Mouse (Mus musculus): ENCODE results near the gene Ttc28. TPM values are rescaled to one million over a fixed set of nuclear protein-coding genes. Genes with fewer than 3 reads are reported as not detected.

Ttc28 gene
- polyA plus RNA-seq, 1 experiment = 4.8 TPM

DNA sequence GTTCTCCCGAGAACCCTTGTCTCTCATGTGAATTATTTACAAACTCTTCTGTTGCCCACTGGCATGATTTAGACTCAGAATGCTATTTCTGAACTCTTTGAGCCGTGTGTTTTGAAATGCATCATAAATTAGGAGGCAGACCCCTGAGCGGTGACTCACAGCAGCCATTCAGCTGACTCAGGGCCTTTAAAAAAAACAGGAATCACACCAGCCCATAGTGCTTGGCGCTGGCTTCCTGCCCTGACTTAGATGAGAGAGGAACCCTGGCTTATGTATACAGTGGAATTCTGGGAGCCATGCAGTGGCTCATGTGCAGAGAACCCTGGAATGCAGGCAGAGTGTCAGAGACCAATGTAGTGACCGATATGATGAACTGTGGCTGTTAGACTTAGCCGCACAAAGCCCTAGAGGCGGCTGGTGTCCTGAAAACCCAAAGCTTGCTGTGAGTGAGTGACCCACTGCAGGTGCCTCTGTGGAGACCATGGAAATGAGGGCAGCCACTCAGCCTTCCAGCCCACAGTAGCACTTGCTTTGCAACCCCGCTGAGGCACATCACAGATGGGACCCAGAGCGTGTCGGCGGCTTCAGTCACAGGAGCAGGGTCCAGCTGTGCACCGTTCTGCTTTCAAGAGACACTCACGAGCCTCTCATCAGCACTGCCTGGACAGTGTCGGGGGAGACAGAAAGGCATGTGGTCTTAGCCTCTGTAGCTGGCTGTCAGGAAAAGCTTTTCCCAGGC lies 348.9 kb downstream of the Ttc28 start:
- H3K4me3 ChIP-seq (ENCODE audit: control insufficient read depth, insufficient read depth, low read length) = no peak overlapping the region
- H3K36me3 ChIP-seq (ENCODE audit: control insufficient read depth, insufficient read depth, low read length) = no peaks in the 10 kb centered on the region
- H3K27ac ChIP-seq (ENCODE audit: control insufficient read depth, insufficient read depth, low read length) = no peak overlapping the region
- TF ChIP-seq CTCF (IDR thresholded peaks at IDR 0.05; ENCODE audit: borderline replicate concordance, control insufficient read depth, extremely low read depth, insufficient read depth, low read length, poor library complexity) (no peak), POLR2A (IDR thresholded peaks at IDR 0.05; ENCODE audit: control insufficient read depth, extremely low read depth, insufficient read depth, low read length, poor library complexity) (no peak)
- WGBS = 80% methylated on average over 14 of the region's 14 CpGs
- no peak for DNase-seq
- H3K27me3 ChIP-seq (ENCODE audit: control insufficient read depth, insufficient read depth, low read length) = no peaks in the 10 kb centered on the region
- H3K4me1 ChIP-seq (replicated peaks; ENCODE audit: control insufficient read depth, insufficient read depth, low read length) = peaks cover 11% of the 10 kb centered on the region

- no peak for TF ChIP-seq CTCF (IDR thresholded peaks at IDR 0.05; ENCODE audit: borderline replicate concordance, control insufficient read depth, extremely low read depth, insufficient read depth, low read length, poor library complexity)
- no peak for TF ChIP-seq POLR2A (IDR thresholded peaks at IDR 0.05; ENCODE audit: control insufficient read depth, extremely low read depth, insufficient read depth, low read length, poor library complexity)
- peaks cover 12% of the 10 kb centered on the region for H3K4me1 ChIP-seq (replicated peaks; ENCODE audit: control insufficient read depth, insufficient read depth, low read length)
- H3K27me3 ChIP-seq (ENCODE audit: control insufficient read depth, insufficient read depth, low read length) = no peaks in the 10 kb centered on the region
- no peak overlapping the region for H3K4me3 ChIP-seq (ENCODE audit: control insufficient read depth, insufficient read depth, low read length)
- H3K27ac ChIP-seq (ENCODE audit: control insufficient read depth, insufficient read depth, low read length) = no peak overlapping the region
- no peak for DNase-seq
- H3K36me3 ChIP-seq (ENCODE audit: control insufficient read depth, insufficient read depth, low read length) = no peaks in the 10 kb centered on the region
- 74% methylated on average over 12 of the region's 12 CpGs for WGBS
These were observed 349.4 kb downstream of the Ttc28 start for GRCm38 (mm10) chr5:111229041-111229394.

DNA sequence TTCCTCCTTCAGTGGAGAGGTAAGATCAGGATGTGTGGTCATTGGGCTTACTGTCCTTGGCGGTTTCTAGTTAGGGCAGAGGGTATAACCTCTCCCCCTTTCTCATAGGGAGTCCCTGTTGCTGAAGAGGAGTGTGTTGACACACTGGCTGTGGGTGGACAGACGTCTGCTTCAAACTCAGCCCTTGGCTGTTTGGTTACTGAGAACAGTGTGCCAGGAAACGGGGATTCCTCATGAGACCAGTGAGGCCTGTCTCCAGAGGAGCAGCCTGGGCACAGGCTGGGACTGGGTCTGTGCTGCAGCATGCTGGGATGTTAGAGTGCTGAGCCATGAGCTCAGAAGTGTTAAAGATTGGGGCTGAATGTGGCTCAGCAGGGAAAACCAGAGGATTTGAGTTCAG lies 350.1 kb downstream of the Ttc28 start:
- TF ChIP-seq POLR2A (IDR thresholded peaks at IDR 0.05; ENCODE audit: control insufficient read depth, extremely low read depth, insufficient read depth, low read length, poor library complexity) (no peak), CTCF (IDR thresholded peaks at IDR 0.05; ENCODE audit: borderline replicate concordance, control insufficient read depth, extremely low read depth, insufficient read depth, low read length, poor library complexity) (no peak)
- Histone ChIP-seq H3K27ac (ENCODE audit: control insufficient read depth, insufficient read depth, low read length) (no peak overlapping the region), H3K27me3 (ENCODE audit: control insufficient read depth, insufficient read depth, low read length) (no peaks in the 10 kb centered on the region), H3K4me3 (ENCODE audit: control insufficient read depth, insufficient read depth, low read length) (no peak overlapping the region), H3K4me1 (replicated peaks; ENCODE audit: control insufficient read depth, insufficient read depth, low read length) (peaks cover 12% of the 10 kb centered on the region), H3K36me3 (ENCODE audit: control insufficient read depth, insufficient read depth, low read length) (no peaks in the 10 kb centered on the region)
- DNase-seq = no peak
- WGBS = 72% methylated on average over 3 of the region's 3 CpGs

- DNase-seq = no peak
- no peak overlapping the region for H3K4me3 ChIP-seq (ENCODE audit: control insufficient read depth, insufficient read depth, low read length)
- no peak for TF ChIP-seq CTCF (IDR thresholded peaks at IDR 0.05; ENCODE audit: borderline replicate concordance, control insufficient read depth, extremely low read depth, insufficient read depth, low read length, poor library complexity)
- no peak overlapping the region for H3K27ac ChIP-seq (ENCODE audit: control insufficient read depth, insufficient read depth, low read length)
- whole genome bisulfite sequencing = 94% methylated on average over 13 of the region's 13 CpGs
- H3K4me1 ChIP-seq (replicated peaks; ENCODE audit: control insufficient read depth, insufficient read depth, low read length) = peaks cover 12% of the 10 kb centered on the region
- H3K27me3 ChIP-seq (ENCODE audit: control insufficient read depth, insufficient read depth, low read length) = no peaks in the 10 kb centered on the region
- no peaks in the 10 kb centered on the region for H3K36me3 ChIP-seq (ENCODE audit: control insufficient read depth, insufficient read depth, low read length)
These were observed 351.4 kb downstream of the Ttc28 start for GRCm38 (mm10) chr5:111231044-111231443.

GRCm38 (mm10) chr5:111231769-111232168 lies 352.2 kb downstream of the Ttc28 start:
- 97% methylated on average over 1 of the region's 1 CpGs for WGBS
- peaks cover 12% of the 10 kb centered on the region for H3K4me1 ChIP-seq (replicated peaks; ENCODE audit: control insufficient read depth, insufficient read depth, low read length)

DNA sequence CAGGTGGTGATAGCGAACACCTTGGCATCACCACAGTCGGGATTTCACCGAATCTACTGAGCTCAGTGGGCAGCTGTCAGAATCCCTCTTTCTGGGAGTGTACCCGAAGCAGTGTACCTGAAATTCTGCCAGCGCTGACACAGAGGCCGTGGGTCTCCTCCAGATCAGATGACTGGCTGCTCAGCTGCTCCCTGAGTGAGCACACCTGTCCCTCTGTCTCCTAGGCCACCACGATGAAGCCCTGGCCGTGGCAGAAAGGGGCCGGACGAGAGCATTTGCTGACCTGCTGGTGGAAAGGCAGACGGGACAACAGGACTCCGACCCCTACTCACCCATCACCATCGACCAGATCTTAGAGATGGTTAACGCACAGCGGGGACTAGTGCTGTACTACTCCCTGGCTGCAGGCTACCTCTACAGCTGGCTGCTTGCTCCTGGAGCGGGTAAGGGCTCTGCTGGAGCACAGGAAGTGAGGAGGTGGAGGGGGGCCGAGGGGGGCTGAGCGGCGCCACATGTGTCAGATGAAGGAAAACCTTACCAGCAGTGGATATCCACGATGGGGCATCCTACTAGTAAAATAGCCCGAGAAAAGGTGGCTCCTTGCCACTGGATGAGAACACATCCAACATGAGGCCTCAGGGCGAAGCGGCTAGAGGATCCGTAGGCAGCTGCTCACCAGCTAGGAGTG lies 353.6 kb downstream of the Ttc28 start:
- no peak overlapping the region for H3K4me3 ChIP-seq (ENCODE audit: control insufficient read depth, insufficient read depth, low read length)
- no peak for DNase-seq
- no peaks in the 10 kb centered on the region for H3K27me3 ChIP-seq (ENCODE audit: control insufficient read depth, insufficient read depth, low read length)
- H3K4me1 ChIP-seq (replicated peaks; ENCODE audit: control insufficient read depth, insufficient read depth, low read length) = peaks cover 12% of the 10 kb centered on the region
- TF ChIP-seq POLR2A (IDR thresholded peaks at IDR 0.05; ENCODE audit: control insufficient read depth, extremely low read depth, insufficient read depth, low read length, poor library complexity) (no peak), CTCF (IDR thresholded peaks at IDR 0.05; ENCODE audit: borderline replicate concordance, control insufficient read depth, extremely low read depth, insufficient read depth, low read length, poor library complexity) (no peak)
- 81% methylated on average over 24 of the region's 24 CpGs for WGBS
- no peaks in the 10 kb centered on the region for H3K36me3 ChIP-seq (ENCODE audit: control insufficient read depth, insufficient read depth, low read length)
- H3K27ac ChIP-seq (ENCODE audit: control insufficient read depth, insufficient read depth, low read length) = no peak overlapping the region

More at GRCm38 (mm10) chr5:111231769-111232168, 352.2 kb downstream of the Ttc28 start:
- DNase-seq = no peak
- Histone ChIP-seq H3K36me3 (ENCODE audit: control insufficient read depth, insufficient read depth, low read length) (no peaks in the 10 kb centered on the region), H3K27me3 (ENCODE audit: control insufficient read depth, insufficient read depth, low read length) (no peaks in the 10 kb centered on the region), H3K4me3 (ENCODE audit: control insufficient read depth, insufficient read depth, low read length) (no peak overlapping the region), H3K27ac (ENCODE audit: control insufficient read depth, insufficient read depth, low read length) (no peak overlapping the region)
- TF ChIP-seq POLR2A (IDR thresholded peaks at IDR 0.05; ENCODE audit: control insufficient read depth, extremely low read depth, insufficient read depth, low read length, poor library complexity) (no peak), CTCF (IDR thresholded peaks at IDR 0.05; ENCODE audit: borderline replicate concordance, control insufficient read depth, extremely low read depth, insufficient read depth, low read length, poor library complexity) (no peak)
